Mouse (Mus musculus): ENCODE results near the gene Emc1. TPM values are rescaled to one million over a fixed set of nuclear protein-coding genes. Genes with fewer than 3 reads are reported as not detected.

Emc1 gene
- polyA plus RNA-seq (2015; fragmentation: Illumina TruSeq; extraction: RNeasy Lipid Tissue Mini Kit (QIAGEN cat#74804); ENCODE audit: insufficient read depth, low read depth, low replicate concordance): 3.4 TPM

DNA sequence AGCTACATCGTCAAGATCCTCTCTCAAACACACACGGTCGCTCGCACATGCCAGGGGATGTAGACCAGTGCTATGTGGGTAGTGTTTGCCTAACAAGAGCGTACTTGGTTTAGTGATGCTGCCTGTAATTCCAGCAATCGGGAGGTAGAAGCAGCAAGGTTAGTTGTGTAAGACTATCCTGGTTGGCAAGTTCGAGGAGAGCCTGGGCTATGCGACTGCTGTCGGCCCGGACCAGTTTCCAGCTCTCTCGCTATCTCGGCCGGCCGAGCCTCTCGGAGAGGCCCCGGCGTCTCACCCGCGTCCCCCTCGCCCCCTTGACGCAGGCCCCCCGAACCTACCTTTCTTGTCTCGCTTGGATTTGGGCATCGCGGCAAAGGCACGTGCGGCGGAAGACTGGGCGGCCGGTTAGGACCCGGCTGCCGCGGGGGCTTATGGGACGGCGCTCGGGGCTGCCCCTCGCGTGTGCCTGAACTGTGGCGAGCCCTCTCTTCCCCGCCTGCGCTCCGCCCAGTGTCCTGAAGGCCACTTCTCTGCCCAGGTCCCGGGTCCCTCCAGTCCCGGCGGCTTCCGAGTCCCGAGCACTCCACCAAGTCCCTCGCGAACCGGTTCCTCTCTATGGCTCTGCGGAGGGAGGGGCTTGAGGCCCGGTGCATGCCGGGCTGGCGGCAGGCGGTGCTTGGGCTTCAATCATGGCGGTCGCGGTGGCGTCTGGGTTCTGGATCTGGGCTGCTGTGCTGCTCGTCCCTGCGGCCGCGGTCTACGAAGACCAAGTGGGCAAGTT lies at the start of gene Emc1, which contains the start of the genes Mrto4 and Ubr4:
Emc1 (plus strand) TSS at position 657 of the 781 bp plus-strand sequence.
Mrto4 (minus strand) TSS at position 646 of the 781 bp plus-strand sequence.
Ubr4 (plus strand) TSS at position 679 of the 781 bp plus-strand sequence.

DNA sequence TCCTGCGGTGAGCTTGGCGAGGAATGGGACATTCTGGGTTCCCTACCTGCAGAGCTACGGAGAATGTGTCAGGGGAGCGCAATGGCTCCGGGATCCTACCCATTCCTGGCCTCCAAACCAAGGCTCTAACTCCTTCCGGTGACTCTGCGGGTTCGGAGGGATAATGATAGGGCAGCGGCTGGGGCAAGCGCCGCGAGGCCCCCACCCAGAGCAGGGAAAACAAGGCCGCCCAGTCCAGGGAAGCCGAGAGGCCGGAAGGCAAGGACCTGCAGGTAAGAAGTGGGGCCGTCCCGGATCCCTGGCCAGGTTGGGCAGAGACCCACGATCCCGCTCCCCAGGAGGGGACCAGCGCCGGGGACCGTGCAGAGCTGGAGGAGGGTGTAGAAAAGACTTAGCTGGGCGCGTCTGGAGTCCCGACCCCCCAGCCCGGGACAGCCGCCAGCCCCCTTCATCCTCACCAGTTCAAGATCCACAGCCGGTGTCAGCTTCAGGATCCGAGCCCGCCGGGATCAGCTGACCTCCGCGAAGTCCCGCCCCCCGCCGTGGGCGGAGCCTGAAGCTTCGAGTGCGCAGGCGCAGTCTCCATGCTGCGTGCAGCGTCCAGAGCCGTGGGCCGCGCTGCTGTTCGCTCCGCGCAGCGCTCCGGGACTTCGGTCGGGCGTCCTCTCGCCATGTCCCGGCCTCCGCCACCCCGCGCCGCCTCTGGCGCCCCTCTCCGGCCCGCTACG lies 42.1 kb upstream of the Emc1 start, which contains the start of the genes Pqlc2 and Akr7a5:
Pqlc2 (minus strand) TSS at position 538 of the 728 bp plus-strand sequence.
Akr7a5 (plus strand) TSS at position 574 of the 728 bp plus-strand sequence.

Other genes starting within 250 kb of the Emc1 start
- 36.8 TPM for gene Minos1, start 221.5 kb upstream of the Emc1 start, polyA plus RNA-seq (2015; fragmentation: Illumina TruSeq; extraction: RNeasy Lipid Tissue Mini Kit (QIAGEN cat#74804); ENCODE audit: insufficient read depth, low read depth, low replicate concordance)
- 34.9 TPM for gene Capzb, start 159.7 kb upstream of the Emc1 start, polyA plus RNA-seq (2015; fragmentation: Illumina TruSeq; extraction: RNeasy Lipid Tissue Mini Kit (QIAGEN cat#74804); ENCODE audit: insufficient read depth, low read depth, low replicate concordance)
- 3.1 TPM for gene Pqlc2, start 41.9 kb upstream of the Emc1 start, polyA plus RNA-seq (2015; fragmentation: Illumina TruSeq; extraction: RNeasy Lipid Tissue Mini Kit (QIAGEN cat#74804); ENCODE audit: insufficient read depth, low read depth, low replicate concordance)
- 11.4 TPM for gene Akr7a5, start 41.8 kb upstream of the Emc1 start, polyA plus RNA-seq (2015; fragmentation: Illumina TruSeq; extraction: RNeasy Lipid Tissue Mini Kit (QIAGEN cat#74804); ENCODE audit: insufficient read depth, low read depth, low replicate concordance)
- gene Mrto4, start within 50 bp of the Emc1 start, polyA plus RNA-seq (2015; fragmentation: Illumina TruSeq; extraction: RNeasy Lipid Tissue Mini Kit (QIAGEN cat#74804); ENCODE audit: insufficient read depth, low read depth, low replicate concordance): 12.8 TPM
- gene Ubr4, start within 50 bp of the Emc1 start, polyA plus RNA-seq (2015; fragmentation: Illumina TruSeq; extraction: RNeasy Lipid Tissue Mini Kit (QIAGEN cat#74804); ENCODE audit: insufficient read depth, low read depth, low replicate concordance): 42.3 TPM
- gene Iffo2, start 178.0 kb downstream of the Emc1 start, polyA plus RNA-seq (2015; fragmentation: Illumina TruSeq; extraction: RNeasy Lipid Tissue Mini Kit (QIAGEN cat#74804); ENCODE audit: insufficient read depth, low read depth, low replicate concordance): 4.2 TPM

Measured in pancreas, adult 10 weeks (tissue).